Mouse (Mus musculus): ENCODE data around the gene Gm28043. TPM values are rescaled to one million over a fixed set of nuclear protein-coding genes. Genes with fewer than 3 reads are reported as not detected.

Gene Gm28043
- polyA plus RNA-seq, 1 experiment from 2014 or later = 2.6 TPM

GRCm38 (mm10) chr17:29718660-29719059 is 104.0 kb downstream of the Gm28043 start:
- 83% methylated on average over 8 of the region's 8 CpGs for WGBS
- H3K36me3 ChIP-seq = no peaks in the 10 kb centered on the region
- no peaks in the 10 kb centered on the region for H3K9me3 ChIP-seq
- ATAC-seq (ENCODE audit: insufficient read depth, low FRiP score, low read depth) = no peak
- H3K27ac ChIP-seq = no peak overlapping the region
- H3K9ac ChIP-seq = no peak overlapping the region
- H3K4me1 ChIP-seq = peaks cover 8% of the 10 kb centered on the region
- H3K4me3 ChIP-seq (replicated peaks) = no peak overlapping the region
- no peak overlapping the region for H3K4me2 ChIP-seq
- no peaks in the 10 kb centered on the region for H3K27me3 ChIP-seq (replicated peaks)

GRCm38 (mm10) chr17:29719628-29720575 is 105.2 kb downstream of the Gm28043 start:
- peaks cover 8% of the 10 kb centered on the region for H3K4me1 ChIP-seq
- no peak overlapping the region for H3K9ac ChIP-seq
- H3K9me3 ChIP-seq = no peaks in the 10 kb centered on the region
- WGBS = 81% methylated on average over 13 of the region's 13 CpGs
- H3K27ac ChIP-seq = no peak overlapping the region
- H3K36me3 ChIP-seq = no peaks in the 10 kb centered on the region
- ATAC-seq (ENCODE audit: insufficient read depth, low FRiP score, low read depth) = no peak
- H3K4me3 ChIP-seq (replicated peaks) = no peak overlapping the region
- H3K4me2 ChIP-seq = no peak overlapping the region
- H3K27me3 ChIP-seq (replicated peaks) = no peaks in the 10 kb centered on the region

GRCm38 (mm10) chr17:29720755-29721365 is 106.2 kb downstream of the Gm28043 start:
- 59% methylated on average over 11 of the region's 11 CpGs for WGBS
- H3K4me3 ChIP-seq (replicated peaks) = no peak overlapping the region
- H3K4me1 ChIP-seq = peaks cover 7% of the 10 kb centered on the region
- no peak overlapping the region for H3K4me2 ChIP-seq
- H3K9me3 ChIP-seq = no peaks in the 10 kb centered on the region
- no peaks in the 10 kb centered on the region for H3K27me3 ChIP-seq (replicated peaks)
- ATAC-seq (ENCODE audit: insufficient read depth, low FRiP score, low read depth) = no peak
- no peak overlapping the region for H3K9ac ChIP-seq
- H3K27ac ChIP-seq = no peak overlapping the region
- H3K36me3 ChIP-seq = no peaks in the 10 kb centered on the region

- H3K9ac ChIP-seq = no peak overlapping the region
- WGBS = 69% methylated on average over 6 of the region's 6 CpGs
- H3K27me3 ChIP-seq (replicated peaks) = no peaks in the 10 kb centered on the region
- H3K4me2 ChIP-seq = no peak overlapping the region
- no peak for ATAC-seq (ENCODE audit: insufficient read depth, low FRiP score, low read depth)
- H3K4me3 ChIP-seq (replicated peaks) = no peak overlapping the region
- no peaks in the 10 kb centered on the region for H3K9me3 ChIP-seq
- no peak overlapping the region for H3K27ac ChIP-seq
- no peaks in the 10 kb centered on the region for H3K36me3 ChIP-seq
- H3K4me1 ChIP-seq = no peaks in the 10 kb centered on the region
These were observed 109.9 kb downstream of the Gm28043 start for GRCm38 (mm10) chr17:29724610-29725009.

GRCm38 (mm10) chr17:29725027-29725620 is 110.4 kb downstream of the Gm28043 start:
- H3K27me3 ChIP-seq (replicated peaks) = no peaks in the 10 kb centered on the region
- WGBS = 69% methylated on average over 6 of the region's 6 CpGs
- no peak overlapping the region for H3K4me3 ChIP-seq (replicated peaks)
- no peak for ATAC-seq (ENCODE audit: insufficient read depth, low FRiP score, low read depth)
- no peaks in the 10 kb centered on the region for H3K9me3 ChIP-seq
- no peaks in the 10 kb centered on the region for H3K4me1 ChIP-seq
- H3K36me3 ChIP-seq = no peaks in the 10 kb centered on the region
- no peak overlapping the region for H3K27ac ChIP-seq
- no peak overlapping the region for H3K4me2 ChIP-seq
- no peak overlapping the region for H3K9ac ChIP-seq

GRCm38 (mm10) chr17:29728082-29728481 is 113.4 kb downstream of the Gm28043 start:
- Histone ChIP-seq H3K27me3 (replicated peaks) (no peaks in the 10 kb centered on the region), H3K9me3 (no peaks in the 10 kb centered on the region), H3K4me1 (no peaks in the 10 kb centered on the region), H3K9ac (no peak overlapping the region), H3K4me3 (replicated peaks) (no peak overlapping the region), H3K36me3 (no peaks in the 10 kb centered on the region), H3K27ac (no peak overlapping the region), H3K4me2 (no peak overlapping the region)
- ATAC-seq (ENCODE audit: insufficient read depth, low FRiP score, low read depth) = no peak
- WGBS = 42% methylated on average over 8 of the region's 8 CpGs

- Histone ChIP-seq H3K27ac (no peak overlapping the region), H3K4me1 (no peaks in the 10 kb centered on the region), H3K36me3 (no peaks in the 10 kb centered on the region), H3K9ac (no peak overlapping the region), H3K27me3 (replicated peaks) (no peaks in the 10 kb centered on the region), H3K4me2 (no peak overlapping the region), H3K4me3 (replicated peaks) (no peak overlapping the region), H3K9me3 (no peaks in the 10 kb centered on the region)
- whole genome bisulfite sequencing = 66% methylated on average over 13 of the region's 13 CpGs
- no peak for ATAC-seq (ENCODE audit: insufficient read depth, low FRiP score, low read depth)
These were observed 116.0 kb downstream of the Gm28043 start for GRCm38 (mm10) chr17:29730510-29731265.

- Histone ChIP-seq H3K36me3 (no peaks in the 10 kb centered on the region), H3K9ac (no peak overlapping the region), H3K4me1 (no peaks in the 10 kb centered on the region), H3K27ac (no peak overlapping the region), H3K4me2 (no peak overlapping the region), H3K27me3 (replicated peaks) (no peaks in the 10 kb centered on the region), H3K9me3 (no peaks in the 10 kb centered on the region), H3K4me3 (replicated peaks) (no peak overlapping the region)
- WGBS = 50% methylated on average over 12 of the region's 12 CpGs
- ATAC-seq (ENCODE audit: insufficient read depth, low FRiP score, low read depth) = no peak
These were observed 116.7 kb downstream of the Gm28043 start for GRCm38 (mm10) chr17:29731266-29731952.

- H3K9me3 ChIP-seq = no peaks in the 10 kb centered on the region
- no peaks in the 10 kb centered on the region for H3K36me3 ChIP-seq
- H3K4me2 ChIP-seq = no peak overlapping the region
- no peak for ATAC-seq (ENCODE audit: insufficient read depth, low FRiP score, low read depth)
- H3K4me1 ChIP-seq = no peaks in the 10 kb centered on the region
- H3K27me3 ChIP-seq (replicated peaks) = no peaks in the 10 kb centered on the region
- H3K9ac ChIP-seq = no peak overlapping the region
- no peak overlapping the region for H3K4me3 ChIP-seq (replicated peaks)
- no peak overlapping the region for H3K27ac ChIP-seq
- 64% methylated on average over 6 of the region's 6 CpGs for WGBS
These were observed 117.3 kb downstream of the Gm28043 start for GRCm38 (mm10) chr17:29731953-29732325.

- H3K36me3 ChIP-seq = no peaks in the 10 kb centered on the region
- H3K4me1 ChIP-seq = no peaks in the 10 kb centered on the region
- 72% methylated on average over 2 of the region's 2 CpGs for WGBS
These were observed 117.8 kb downstream of the Gm28043 start for GRCm38 (mm10) chr17:29732522-29732921.

GRCm38 (mm10) chr17:29736448-29737014 is 121.9 kb downstream of the Gm28043 start:
- no peak overlapping the region for H3K4me3 ChIP-seq (replicated peaks)
- 0 out of 2 replicates have a peak, but pooled peaks cover 8% of the 10 kb centered on the region for H3K4me1 ChIP-seq
- H3K27ac ChIP-seq = no peak overlapping the region
- no peak overlapping the region for H3K9ac ChIP-seq
- H3K4me2 ChIP-seq = no peak overlapping the region
- H3K27me3 ChIP-seq (replicated peaks) = no peaks in the 10 kb centered on the region
- 60% methylated on average over 15 of the region's 15 CpGs for WGBS
- H3K36me3 ChIP-seq = no peaks in the 10 kb centered on the region
- ATAC-seq (ENCODE audit: insufficient read depth, low FRiP score, low read depth) = no peak
- H3K9me3 ChIP-seq = no peaks in the 10 kb centered on the region

More at GRCm38 (mm10) chr17:29732522-29732921, 117.8 kb downstream of the Gm28043 start:
- Histone ChIP-seq H3K4me3 (replicated peaks) (no peak overlapping the region), H3K27me3 (replicated peaks) (no peaks in the 10 kb centered on the region), H3K27ac (no peak overlapping the region), H3K9ac (no peak overlapping the region), H3K4me2 (no peak overlapping the region), H3K9me3 (no peaks in the 10 kb centered on the region)
- ATAC-seq (ENCODE audit: insufficient read depth, low FRiP score, low read depth) = no peak

All from stomach, embryonic 15.5 days (tissue).